Mouse (Mus musculus) erythroblast, embryonic 14.5 days (primary cell): Measurements from ENCODE around the gene Dppa5a.

Source experiments
- GATA1 ChIP-seq: IDR thresholded peaks from 2 replicates; pipeline ENCODE4 v1.6.1; 2012; ENCODE audit warnings: low read length, inconsistent platforms, mixed read lengths
- TAL1 ChIP-seq: IDR thresholded peaks from 3 replicates; pipeline ENCODE4 v1.6.1; 2012; ENCODE audit warnings: low read length, inconsistent platforms, mixed read lengths

GRCm38 (mm10) chr9:78355611-78356010 is 12.4 kb downstream of the Dppa5a start, which contains the start of gene Gsta2:
- TF ChIP-seq GATA1 (no peak), TAL1 (no peak)
